Mouse (Mus musculus) thymus, adult 2 months (tissue): Measurements from ENCODE around the gene Commd4.

Source experiments
- CTCF ChIP-seq: fragments of 200-500 bp; IDR thresholded peaks from 2 replicates; pipeline ENCODE4 v1.5.1; 2012; ENCODE audit warnings: mild to moderate bottlenecking, control low read depth, low read length, moderate library complexity, borderline replicate concordance; ENCODE audit not compliant: control insufficient read depth, poor library complexity, insufficient read depth; ENCODE audit errors: extremely low read depth
- POLR2A ChIP-seq: fragments of 200-500 bp; IDR thresholded peaks from 2 replicates; pipeline ENCODE4 v1.6.1; 2012; ENCODE audit warnings: mild to moderate bottlenecking, low read length, control low read depth, moderate library complexity; ENCODE audit not compliant: control insufficient read depth, poor library complexity, insufficient read depth; ENCODE audit errors: extremely low read depth

DNA sequence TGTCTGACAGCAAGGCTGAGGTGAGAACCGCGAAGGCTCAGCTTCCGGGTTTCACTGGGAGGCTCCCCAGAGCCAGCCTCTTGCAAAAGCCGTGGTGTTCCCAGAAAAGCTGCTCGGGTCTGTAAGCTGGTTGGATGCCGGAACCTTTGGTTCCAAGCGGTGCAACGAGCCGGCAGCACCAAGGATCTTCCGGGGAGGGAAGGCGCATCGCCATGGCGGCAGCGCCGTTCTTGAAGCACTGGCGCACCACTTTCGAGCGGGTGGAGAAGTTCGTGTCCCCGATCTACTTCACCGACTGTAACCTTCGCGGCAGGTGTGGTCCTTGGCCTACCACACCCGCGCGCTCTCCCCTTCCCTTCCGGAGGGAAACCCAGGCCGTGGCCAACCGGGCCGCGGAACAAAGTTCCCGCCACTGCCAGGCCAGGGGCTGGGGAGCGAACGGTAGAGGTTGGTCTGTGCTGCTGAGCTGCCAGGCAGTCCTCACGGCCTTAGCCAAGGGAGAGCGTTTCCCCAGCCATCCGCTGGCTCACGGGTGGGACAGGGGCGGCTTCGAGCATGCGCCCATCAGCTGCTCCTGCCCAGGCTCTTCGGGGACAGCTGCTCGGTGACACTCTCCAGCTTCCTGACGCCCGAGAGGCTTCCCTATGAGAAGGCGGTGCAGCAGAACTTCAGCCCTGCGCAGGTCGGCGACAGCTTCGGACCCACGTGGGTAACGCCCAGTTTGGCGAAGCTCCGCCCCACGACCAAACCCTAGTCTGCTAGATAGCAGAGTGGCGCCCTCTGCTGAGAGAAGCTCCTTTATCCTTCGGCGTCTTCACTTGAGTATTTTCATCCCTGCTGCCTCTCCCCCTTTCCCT lies 27.3 kb downstream of the Commd4 start, which contains the start of gene Man2c1:
- TF ChIP-seq CTCF (peak; percentile 78), POLR2A (no peak; the same call in none of the 2 replicates)
